In genomic region chr9:73014724-73015123, GRCm38 (mm10) we compare ENCODE assay signal across 22 mouse cellular contexts. TPM values are rescaled to one million over a fixed set of nuclear protein-coding genes. Genes with fewer than 3 reads are reported as not detected.
DNase-seq lines count a peak whose midpoint lies in the region; ATAC-seq and TF ChIP-seq lines count a peak whose summit lies in the region.
"Had no signal": no experiment of that assay in that cellular context is flagged by ENCODE, and none has a peak within 500 bp of the region (broad histone marks: within the 10 kb centered on the region; RNA-seq: fewer than 3 reads in every experiment).

No protein-coding gene starts in this region.

- TF ChIP-seq CTCF in cortical plate, adult 2 months (IDR thresholded peaks at IDR 0.05; ENCODE audit: extremely low read depth, insufficient read depth, low read length): no peak

- H3K27ac ChIP-seq in cortical plate, adult 2 months (ENCODE audit: insufficient read depth, low read length): no peak overlapping the region
- H3K27ac ChIP-seq: embryonic facial prominence, embryonic 13.5 days; forebrain, embryonic 12.5 days; gastrocnemius, adult 2 months; hindbrain, embryonic 10.5 days; hindbrain, embryonic 14.5 days had no signal

- ATAC-seq in granulocyte monocyte progenitor cell, adult 5-6 weeks (replicated peaks; ENCODE audit: poor library complexity, severe bottlenecking): no peak
- ATAC-seq: forebrain, embryonic 16.5 days had no signal

- peak; percentile 41 for DNase-seq in layer of hippocampus, adult 11-12 months (ENCODE audit: low spot score)
- no peak for DNase-seq in layer of hippocampus, adult 9-10 months (ENCODE audit: low spot score)
- peak; percentile 69 for DNase-seq in brain, adult 2 months (ENCODE audit: low read depth, low spot score)
- peak; percentile 16 to 27 for DNase-seq in layer of hippocampus, postnatal 10 days (ENCODE audit: low spot score in 2 of 2)
- no peak for DNase-seq in left cerebral cortex, adult 11 months (ENCODE audit: low spot score)
- DNase-seq: adrenal gland, adult 2 months; adrenal gland, postnatal 25 days; cerebellum, adult 11 months; cerebellum, adult 8-10 months; cerebellum, postnatal 14 days; gastrocnemius, adult 2 months; gastrocnemius, postnatal 36 days had no signal

- TF ChIP-seq POLR2A in cortical plate, adult 2 months (IDR thresholded peaks at IDR 0.05; ENCODE audit: extremely low read depth, insufficient read depth, low read length): peak; percentile 40; the same call in 1 of the 2 replicates

- H3K4me1 ChIP-seq in cortical plate, adult 2 months (ENCODE audit: control insufficient read depth, insufficient read depth, low read length): no peaks in the 10 kb centered on the region
- H3K4me1 ChIP-seq: embryonic facial prominence, embryonic 13.5 days; forebrain, embryonic 12.5 days; heart, embryonic 12.5 days; hindbrain, embryonic 10.5 days had no signal

- no peak overlapping the region for H3K4me3 ChIP-seq in cortical plate, adult 2 months (ENCODE audit: insufficient read depth, low read length)
- H3K4me3 ChIP-seq: embryonic facial prominence, embryonic 13.5 days; forebrain, embryonic 12.5 days; gastrocnemius, adult 2 months; heart, embryonic 12.5 days; hindbrain, embryonic 10.5 days had no signal

RNA-seq across cellular contexts. Expression of gene Pigb, which starts 25.5 kb away (rescaled TPM):
- polyA plus RNA-seq in cortical plate, adult 2 months (2012; rRNA removed): 17.0 and 20.1 TPM in 2 replicates
- 10 to 100 TPM; 14.9 to 16.4 TPM for total RNA-seq in layer of hippocampus, postnatal 10 days (2021)
- total RNA-seq in granulocyte monocyte progenitor cell, adult 5-6 weeks (2014; fragmentation: Nextera tagmentation): 32.5 and 38.2 TPM in 2 replicates
- total RNA-seq in granulocyte monocyte progenitor cell, adult 5-6 weeks (2017): 7.3 and 9.1 TPM in 2 replicates

RNA-seq across cellular contexts. Expression of gene Ccpg1, which starts 29.5 kb away (rescaled TPM):
- 70.8 and 81.8 TPM in 2 replicates for polyA plus RNA-seq in cortical plate, adult 2 months (2012; rRNA removed)
- 100 to 1,000 TPM; 117 to 124 TPM for total RNA-seq in layer of hippocampus, postnatal 10 days (2021)
- total RNA-seq in granulocyte monocyte progenitor cell, adult 5-6 weeks (2014; fragmentation: Nextera tagmentation): 27.1 and 35.0 TPM in 2 replicates
- total RNA-seq in granulocyte monocyte progenitor cell, adult 5-6 weeks (2017): 39.2 and 42.6 TPM in 2 replicates

RNA-seq across cellular contexts. Expression of gene Ccpg1os, which starts 29.5 kb away (rescaled TPM):
- polyA plus RNA-seq in cortical plate, adult 2 months (2012; rRNA removed): 16.6 and 18.3 TPM in 2 replicates
- 1 to 10 TPM; 8.0 to 8.7 TPM for total RNA-seq in layer of hippocampus, postnatal 10 days (2021)
- total RNA-seq in granulocyte monocyte progenitor cell, adult 5-6 weeks (2014; fragmentation: Nextera tagmentation): 11.3 and 24.2 TPM in 2 replicates
- total RNA-seq in granulocyte monocyte progenitor cell, adult 5-6 weeks (2017): 4.4 and 11.3 TPM in 2 replicates

RNA-seq across cellular contexts. Expression of gene Rab27a, which starts 29.9 kb away (rescaled TPM):
- 2.8 and 3.0 TPM in 2 replicates for polyA plus RNA-seq in cortical plate, adult 2 months (2012; rRNA removed)
- total RNA-seq in layer of hippocampus, postnatal 10 days (2021): 1 to 10 TPM; 7.1 to 8.7 TPM
- total RNA-seq in granulocyte monocyte progenitor cell, adult 5-6 weeks (2014; fragmentation: Nextera tagmentation): 92.8 and 93.0 TPM in 2 replicates
- 171 and 187 TPM in 2 replicates for total RNA-seq in granulocyte monocyte progenitor cell, adult 5-6 weeks (2017)

RNA-seq across cellular contexts. Expression of gene Gm44503, which starts 56.1 kb away (rescaled TPM):
- polyA plus RNA-seq in cortical plate, adult 2 months (2012; rRNA removed): not detected in 2 replicates
- not detected for total RNA-seq in layer of hippocampus, postnatal 10 days (2021)
- not detected in 2 replicates for total RNA-seq in granulocyte monocyte progenitor cell, adult 5-6 weeks (2014; fragmentation: Nextera tagmentation)
- 0.21 TPM in 1 of 2 replicates, not detected in the other for total RNA-seq in granulocyte monocyte progenitor cell, adult 5-6 weeks (2017)
- total RNA-seq: adrenal gland, adult 2 months; adrenal gland, postnatal 25 days; gastrocnemius, adult 2 months; heart, adult 8-10 months had no signal
- polyA plus RNA-seq: embryonic facial prominence, embryonic 13.5 days; forebrain, embryonic 12.5 days; forebrain, embryonic 16.5 days; heart, embryonic 12.5 days; heart, embryonic 16.5 days; hindbrain, embryonic 10.5 days had no signal

Comparison
In these comparisons a context has a peak if more than half of its experiments do, and no peak if none do; other contexts are left out.
1. DNase-seq: peak in layer of hippocampus, adult 11-12 months (single experiment), brain, adult 2 months (single experiment) and layer of hippocampus, postnatal 10 days (2 of 2); none in layer of hippocampus, adult 9-10 months (single experiment) and left cerebral cortex, adult 11 months (single experiment).